Mouse (Mus musculus): ENCODE measurements around the gene Olfr1251.
"Not testable (repeated sequence)": the region's sequence is repeated elsewhere in the genome, so short reads cannot be mapped to it uniquely, and the experiment has no call there.

GRCm38 (mm10) chr2:89618145-89618544, 53.6 kb downstream of the Olfr1251 start, which contains the start of gene Olfr1248:
- not testable (repeated sequence) for TF ChIP-seq CTCF (IDR thresholded peaks at IDR 0.05; ENCODE audit: control insufficient read depth, insufficient read depth, low read length); POLR2A (IDR thresholded peaks at IDR 0.05; ENCODE audit: borderline replicate concordance, control insufficient read depth, low read depth, low read length)
